Comparison of ENCODE assay signal across 23 mouse cellular contexts in the genomic region with DNA sequence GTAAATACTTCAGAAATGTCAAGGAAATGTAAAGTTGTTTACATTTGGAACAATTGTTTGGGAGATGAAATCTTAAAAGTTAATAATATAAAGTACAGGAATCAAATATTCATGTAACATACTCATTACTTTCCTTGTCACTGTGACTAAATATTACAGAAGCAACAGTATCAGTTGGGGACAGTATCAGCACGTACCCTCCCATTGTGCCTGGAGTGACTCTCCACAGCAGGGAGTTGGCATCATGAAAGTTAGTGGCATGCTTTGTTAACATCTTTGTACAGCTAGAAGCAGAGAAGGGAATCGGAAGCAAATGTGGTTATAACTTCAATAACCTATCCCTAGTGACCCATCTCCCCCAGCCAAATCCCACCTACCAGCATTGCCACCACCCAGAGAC.
DNase-seq lines count a peak whose midpoint lies in the region; ATAC-seq and TF ChIP-seq lines count a peak whose summit lies in the region.
"Had no signal": no experiment of that assay in that cellular context is flagged by ENCODE, and none has a peak within 500 bp of the region (broad histone marks: within the 10 kb centered on the region; RNA-seq: fewer than 3 reads in every experiment).

No protein-coding gene starts in this region.

- TF ChIP-seq CTCF in heart, adult 2 months (IDR thresholded peaks at IDR 0.05): no peak
- no peak for TF ChIP-seq CTCF in liver, postnatal 0 days (IDR thresholded peaks at IDR 0.05; ENCODE audit: low read depth)

- intact Hi-C loops in heart, adult 2 months (cut with DNase I): loop anchor here (2.0 to 10.0 kb wide), 2 partner anchors 64 to 522 kb away; no protein-coding TSS in a partner anchor

- peak overlapping the region; percentile 61 for H3K27ac ChIP-seq in heart, adult 2 months
- H3K27ac ChIP-seq in heart, embryonic 11.5 days (ENCODE audit: low read depth, low read length): no peak overlapping the region
- no peak overlapping the region for H3K27ac ChIP-seq in liver, embryonic 13.5 days
- no peak overlapping the region for H3K27ac ChIP-seq in liver, postnatal 0 days (ENCODE audit: low read depth)
- H3K27ac ChIP-seq in liver, embryonic 16.5 days (ENCODE audit: low read length): no peak overlapping the region
- H3K27ac ChIP-seq: embryonic facial prominence, embryonic 12.5 days; embryonic facial prominence, embryonic 15.5 days; heart, embryonic 10.5 days; hindbrain, embryonic 14.5 days; hindbrain, postnatal 0 days had no signal

- H3K9me3 ChIP-seq in heart, embryonic 11.5 days (replicated peaks; ENCODE audit: control insufficient read depth, low read length): no peaks in the 10 kb centered on the region
- H3K9me3 ChIP-seq in liver, embryonic 13.5 days (replicated peaks): no peaks in the 10 kb centered on the region
- no peaks in the 10 kb centered on the region for H3K9me3 ChIP-seq in liver, postnatal 0 days (ENCODE audit: low read length)
- H3K9me3 ChIP-seq in liver, embryonic 16.5 days (replicated peaks; ENCODE audit: control insufficient read depth, low read length): no peaks in the 10 kb centered on the region
- H3K9me3 ChIP-seq: embryonic facial prominence, embryonic 12.5 days; embryonic facial prominence, embryonic 15.5 days; heart, embryonic 10.5 days had no signal

- TF ChIP-seq EP300 in heart, adult 2 months (IDR thresholded peaks at IDR 0.05; ENCODE audit: insufficient read depth, low read depth, low read length): no peak
- TF ChIP-seq EP300 in liver, postnatal 0 days (IDR thresholded peaks at IDR 0.05; ENCODE audit: low read depth): no peak

- no peaks in the 10 kb centered on the region for H3K79me2 ChIP-seq in heart, adult 2 months (replicated peaks; ENCODE audit: control insufficient read depth, insufficient read depth, low read length)

- TF ChIP-seq POLR2A in heart, adult 2 months (IDR thresholded peaks at IDR 0.05; ENCODE audit: insufficient read depth, low read depth, low read length): no peak

- WGBS in heart, adult 2 months: 57% methylated on average over 2 of the region's 2 CpGs
- WGBS in heart, embryonic 11.5 days (ENCODE audit: insufficient replicate concordance): 76% methylated on average over 2 of the region's 2 CpGs
- 39% methylated on average over 2 of the region's 2 CpGs for WGBS in liver, embryonic 13.5 days (ENCODE audit: insufficient replicate concordance)
- 45% methylated on average over 2 of the region's 2 CpGs for WGBS in liver, postnatal 0 days (ENCODE audit: insufficient replicate concordance)
- 40% methylated on average over 2 of the region's 2 CpGs for WGBS in liver, embryonic 16.5 days (ENCODE audit: insufficient replicate concordance)

- no peak overlapping the region for H3K4me2 ChIP-seq in heart, embryonic 11.5 days
- H3K4me2 ChIP-seq in liver, embryonic 13.5 days: no peak overlapping the region
- no peak overlapping the region for H3K4me2 ChIP-seq in liver, postnatal 0 days (ENCODE audit: low read depth, low read length)
- no peak overlapping the region for H3K4me2 ChIP-seq in liver, embryonic 16.5 days (ENCODE audit: low read depth, low read length)
- H3K4me2 ChIP-seq: embryonic facial prominence, embryonic 12.5 days; embryonic facial prominence, embryonic 15.5 days; hindbrain, embryonic 14.5 days had no signal

- ATAC-seq in heart, embryonic 11.5 days (replicated peaks; ENCODE audit: insufficient number of reproducible peaks, low FRiP score, low TSS enrichment): no peak
- peak; percentile 75; the same call in 1 of the 2 replicates for ATAC-seq in liver, embryonic 13.5 days (ENCODE audit: low read depth)
- no peak for ATAC-seq in liver, postnatal 0 days
- ATAC-seq in liver, embryonic 16.5 days (ENCODE audit: low read depth): peak; percentile 76
- ATAC-seq: activated CD4-positive, CD25-positive, alpha-beta regulatory T cell, adult 4 months; forebrain, embryonic 14.5 days; forebrain, postnatal 0 days; hindbrain, postnatal 0 days had no signal

- DNase-seq in heart, adult 2 months: no peak
- DNase-seq in liver, embryonic 13.5 days: no peak
- no peak for DNase-seq in liver, postnatal 0 days
- DNase-seq in embryo, embryonic 9.5 days (ENCODE audit: extremely low spot score): no peak
- DNase-seq in kidney, postnatal 25 days: no peak
- DNase-seq: adrenal gland, adult 8-10 months; adrenal gland, postnatal 25 days; cerebellum, adult 18-20 months; cerebellum, adult 9-10 months; cerebellum, postnatal 14 days; forebrain, postnatal 0 days; gastrocnemius, postnatal 25 days; heart, postnatal 10 days; heart, postnatal 36 days had no signal

- H3K27me3 ChIP-seq in heart, adult 2 months (ENCODE audit: control insufficient read depth, insufficient read depth, low read length): no peaks in the 10 kb centered on the region
- H3K27me3 ChIP-seq in heart, embryonic 11.5 days (ENCODE audit: control insufficient read depth, insufficient read depth, low read length): no peaks in the 10 kb centered on the region
- H3K27me3 ChIP-seq in liver, embryonic 13.5 days: no peaks in the 10 kb centered on the region
- H3K27me3 ChIP-seq in liver, postnatal 0 days (ENCODE audit: insufficient read depth, low read length): no peaks in the 10 kb centered on the region
- no peaks in the 10 kb centered on the region for H3K27me3 ChIP-seq in liver, embryonic 16.5 days (ENCODE audit: control insufficient read depth, insufficient read depth, low read depth, low read length)
- H3K27me3 ChIP-seq: embryonic facial prominence, embryonic 12.5 days; embryonic facial prominence, embryonic 15.5 days had no signal

- peaks cover 2% of the 10 kb centered on the region; the same call in 1 of the 2 replicates for H3K36me3 ChIP-seq in heart, adult 2 months (ENCODE audit: control insufficient read depth, insufficient read depth, low read length)
- no peaks in the 10 kb centered on the region for H3K36me3 ChIP-seq in heart, embryonic 11.5 days (ENCODE audit: control insufficient read depth, insufficient read depth, low read length)
- no peaks in the 10 kb centered on the region for H3K36me3 ChIP-seq in liver, embryonic 13.5 days
- no peaks in the 10 kb centered on the region for H3K36me3 ChIP-seq in liver, postnatal 0 days (replicated peaks; ENCODE audit: insufficient read depth, low read length)
- H3K36me3 ChIP-seq in liver, embryonic 16.5 days (ENCODE audit: control insufficient read depth, insufficient read depth): no peaks in the 10 kb centered on the region
- H3K36me3 ChIP-seq: embryonic facial prominence, embryonic 12.5 days; embryonic facial prominence, embryonic 15.5 days; heart, embryonic 10.5 days had no signal

- peaks cover 3% of the 10 kb centered on the region; the same call in 1 of the 2 replicates for H3K4me1 ChIP-seq in heart, adult 2 months (ENCODE audit: control insufficient read depth, insufficient read depth, low read length)
- H3K4me1 ChIP-seq in heart, embryonic 11.5 days (ENCODE audit: control insufficient read depth, insufficient read depth, low read length): 0 out of 2 replicates have a peak, but pooled peaks cover 3% of the 10 kb centered on the region
- peaks cover 11% of the 10 kb centered on the region for H3K4me1 ChIP-seq in liver, embryonic 13.5 days (replicated peaks)
- H3K4me1 ChIP-seq in liver, postnatal 0 days (ENCODE audit: insufficient read depth): no peaks in the 10 kb centered on the region
- H3K4me1 ChIP-seq in liver, embryonic 16.5 days (ENCODE audit: control insufficient read depth, low read depth, low read length): peaks cover 2% of the 10 kb centered on the region
- H3K4me1 ChIP-seq: embryonic facial prominence, embryonic 15.5 days had no signal

- H3K4me3 ChIP-seq in heart, adult 2 months: no peak overlapping the region
- H3K4me3 ChIP-seq in heart, embryonic 11.5 days (ENCODE audit: low read depth, low read length): no peak overlapping the region
- H3K4me3 ChIP-seq in liver, embryonic 13.5 days (replicated peaks): no peak overlapping the region
- no peak overlapping the region for H3K4me3 ChIP-seq in liver, postnatal 0 days (ENCODE audit: low read depth, low read length)
- H3K4me3 ChIP-seq in liver, embryonic 16.5 days (ENCODE audit: low read depth, low read length): no peak overlapping the region
- H3K4me3 ChIP-seq: embryonic facial prominence, embryonic 12.5 days; embryonic facial prominence, embryonic 15.5 days; heart, embryonic 10.5 days had no signal

- H3K9ac ChIP-seq in heart, adult 2 months (ENCODE audit: low read depth, low read length): no peak overlapping the region
- H3K9ac ChIP-seq in heart, embryonic 11.5 days (ENCODE audit: low read depth, low read length): no peak overlapping the region
- no peak overlapping the region for H3K9ac ChIP-seq in liver, embryonic 13.5 days
- H3K9ac ChIP-seq in liver, postnatal 0 days (replicated peaks): no peak overlapping the region
- no peak overlapping the region for H3K9ac ChIP-seq in liver, embryonic 16.5 days (ENCODE audit: low read depth, low read length)
- H3K9ac ChIP-seq: embryonic facial prominence, embryonic 12.5 days; embryonic facial prominence, embryonic 15.5 days; forebrain, postnatal 0 days; hindbrain, embryonic 14.5 days had no signal

Comparison
In these comparisons a context has a peak if more than half of its experiments do, and no peak if none do; other contexts are left out.
1. ATAC-seq: peak in liver, embryonic 13.5 days (single experiment) and liver, embryonic 16.5 days (single experiment); none in heart, embryonic 11.5 days (single experiment) and liver, postnatal 0 days (single experiment).